Mouse (Mus musculus) kidney, adult 2 months (tissue): ENCODE data around the gene Hypk.

Source experiments
- CTCF ChIP-seq: fragments of 200-500 bp; conservative IDR thresholded peaks from 2 replicates; pipeline ENCODE4 v1.5.1; 2011; ENCODE audit warnings: low read depth, mild to moderate bottlenecking, control low read depth, low read length, moderate library complexity, mixed read lengths; ENCODE audit not compliant: insufficient read depth, insufficient read length
- POLR2A ChIP-seq: fragments of 200-500 bp; IDR thresholded peaks from one replicate; pipeline ENCODE4 v1.6.1; 2011; ENCODE audit warnings: low read depth, low read length, control low read depth

- TF ChIP-seq CTCF (no peak), POLR2A (no peak)
Measured at GRCm38 (mm10) chr2:121449545-121450011, 3.5 kb upstream of the Hypk start.
